Mouse (Mus musculus): ENCODE measurements around the gene Fgg.

Fgg gene

GRCm38 (mm10) chr3:83027546-83028251, 20.2 kb downstream of the Fgg start:
- DNase-seq: no peak

GRCm38 (mm10) chr3:83030331-83030730, 22.8 kb downstream of the Fgg start:
- DNase-seq: no peak

GRCm38 (mm10) chr3:83032746-83033308, 25.3 kb downstream of the Fgg start:
- no peak for DNase-seq

GRCm38 (mm10) chr3:83033801-83034200, 26.3 kb downstream of the Fgg start:
- DNase-seq: no peak

GRCm38 (mm10) chr3:83038865-83039264, 31.3 kb downstream of the Fgg start:
- DNase-seq: no peak

GRCm38 (mm10) chr3:83039666-83040065, 32.1 kb downstream of the Fgg start:
- no peak for DNase-seq

GRCm38 (mm10) chr3:83042451-83042850, 34.9 kb downstream of the Fgg start:
- DNase-seq: no peak

- no peak for DNase-seq
Observed at GRCm38 (mm10) chr3:83046649-83047048, 39.1 kb downstream of the Fgg start.

- no peak for DNase-seq
Observed at GRCm38 (mm10) chr3:83049680-83050079, 42.2 kb downstream of the Fgg start, which contains the start of gene Fgb. Gene Fgb (minus strand): TSS chr3:83049863.

- DNase-seq: no peak
Observed at GRCm38 (mm10) chr3:83050661-83051060, 43.1 kb downstream of the Fgg start.

- no peak for DNase-seq
Observed at GRCm38 (mm10) chr3:83052102-83052501, 44.6 kb downstream of the Fgg start.

- no peak for DNase-seq
Observed at GRCm38 (mm10) chr3:83053126-83053525, 45.6 kb downstream of the Fgg start.

GRCm38 (mm10) chr3:83053758-83054157, 46.2 kb downstream of the Fgg start:
- peak; percentile 27 to 37 for DNase-seq

- no peak for DNase-seq
Observed at GRCm38 (mm10) chr3:83054759-83055158, 47.2 kb downstream of the Fgg start.

- DNase-seq: peak; percentile 99
Observed at GRCm38 (mm10) chr3:83055281-83056038, 47.9 kb downstream of the Fgg start, which contains the start of gene Plrg1. Gene Plrg1 (plus strand): TSS chr3:83055522.

- no peak for DNase-seq
Observed at GRCm38 (mm10) chr3:83057046-83057445, 49.5 kb downstream of the Fgg start.
